ENCODE assay signal across 9 mouse cellular contexts in genomic region chr5:147186001-147186431, GRCm38 (mm10). TPM values are rescaled to one million over a fixed set of nuclear protein-coding genes. Genes with fewer than 3 reads are reported as not detected.
DNase-seq lines count a peak whose midpoint lies in the region; ATAC-seq lines count a peak whose summit lies in the region.
"Had no signal": no experiment of that assay in that cellular context is flagged by ENCODE, and none has a peak within 500 bp of the region (broad histone marks: within the 10 kb centered on the region; RNA-seq: fewer than 3 reads in every experiment).

No protein-coding gene starts in this region.

- H3K4me3 ChIP-seq in heart, embryonic 11.5 days (ENCODE audit: low read depth, low read length), result peak overlapping the region; percentile 30
- H3K4me3 ChIP-seq in midbrain, embryonic 12.5 days, result peak overlapping the region; percentile 51

- peaks cover 16% of the 10 kb centered on the region for H3K4me1 ChIP-seq in heart, embryonic 11.5 days (ENCODE audit: control insufficient read depth, insufficient read depth, low read length)
- peaks cover 35% of the 10 kb centered on the region for H3K4me1 ChIP-seq in midbrain, embryonic 12.5 days

- H3K36me3 ChIP-seq in heart, embryonic 11.5 days (ENCODE audit: control insufficient read depth, insufficient read depth, low read length), result no peaks in the 10 kb centered on the region
- no peaks in the 10 kb centered on the region for H3K36me3 ChIP-seq in midbrain, embryonic 12.5 days

- no peak for ATAC-seq in heart, embryonic 11.5 days (replicated peaks; ENCODE audit: insufficient number of reproducible peaks, low FRiP score, low TSS enrichment)
- ATAC-seq in midbrain, embryonic 12.5 days (ENCODE audit: low FRiP score, low read depth), result peak; percentile 33; the same call in 1 of the 2 replicates
- ATAC-seq in monocyte, adult 5-6 weeks (replicated peaks; ENCODE audit: insufficient number of reproducible peaks, low FRiP score, low TSS enrichment, poor library complexity, severe bottlenecking), result no peak

- peak; percentile 24 to 35 for DNase-seq in right cerebral cortex, postnatal 10 days (ENCODE audit: low spot score in 2 of 2)
- no peak for DNase-seq in right cerebral cortex, postnatal 36 days (ENCODE audit: low spot score in 2 of 2)
- peak; percentile 44 for DNase-seq in cerebellum, adult 8-10 months
- DNase-seq in kidney, postnatal 14 days, result peak; percentile 6
- DNase-seq in ovary, postnatal 14 days (ENCODE audit: low spot score), result no peak

- no peak overlapping the region for H3K9ac ChIP-seq in heart, embryonic 11.5 days (ENCODE audit: low read depth, low read length)
- H3K9ac ChIP-seq in midbrain, embryonic 12.5 days (replicated peaks), result no peak overlapping the region; the same call in 1 of the 2 replicates

- H3K9me3 ChIP-seq in heart, embryonic 11.5 days (replicated peaks; ENCODE audit: control insufficient read depth, low read length), result peaks cover 9% of the 10 kb centered on the region
- H3K9me3 ChIP-seq in midbrain, embryonic 12.5 days, result peaks cover 9% of the 10 kb centered on the region; the same call in 1 of the 2 replicates

- no peak overlapping the region for H3K27ac ChIP-seq in heart, embryonic 11.5 days (ENCODE audit: low read depth, low read length)
- peak overlapping the region; percentile 70 for H3K27ac ChIP-seq in midbrain, embryonic 12.5 days (replicated peaks)
- H3K27ac ChIP-seq: macrophage had no signal

- H3K4me2 ChIP-seq in heart, embryonic 11.5 days, result peak overlapping the region; percentile 60
- H3K4me2 ChIP-seq in midbrain, embryonic 12.5 days (replicated peaks), result peak overlapping the region; percentile 77

- 1% methylated on average over 26 of the region's 26 CpGs for whole genome bisulfite sequencing in heart, embryonic 11.5 days (ENCODE audit: insufficient replicate concordance)
- WGBS in midbrain, embryonic 12.5 days, result under 1% methylated on average over 25 of the region's 26 CpGs

- H3K27me3 ChIP-seq in heart, embryonic 11.5 days (ENCODE audit: control insufficient read depth, insufficient read depth, low read length), result peaks cover 69% of the 10 kb centered on the region
- H3K27me3 ChIP-seq in midbrain, embryonic 12.5 days, result peaks cover 92% of the 10 kb centered on the region

RNA-seq across cellular contexts. Expression of gene Gsx1, which starts 2.5 kb away (rescaled TPM):
- polyA plus RNA-seq in heart, embryonic 11.5 days (2014; fragmentation: Nextera tagmentation; extraction: Ambion mirVana), result not detected in 2 replicates
- polyA plus RNA-seq in midbrain, embryonic 12.5 days (2016; fragmentation: Nextera tagmentation; extraction: Ambion mirVana), result 26.9 and 27.6 TPM in 2 replicates
- total RNA-seq in monocyte, adult 5-6 weeks (2017), result not detected in 3 replicates
- polyA plus RNA-seq: macrophage had no signal

Comparison
In these comparisons a context has a peak if more than half of its experiments do, and no peak if none do; other contexts are left out.
1. DNase-seq: peak in right cerebral cortex, postnatal 10 days (2 of 2), cerebellum, adult 8-10 months (single experiment) and kidney, postnatal 14 days (single experiment); none in right cerebral cortex, postnatal 36 days (0 of 2) and ovary, postnatal 14 days (single experiment).
2. RNA of gene Gsx1, which starts 2.5 kb away (polyA plus RNA-seq): 26.9 to 27.6 TPM in midbrain, embryonic 12.5 days; not detected in heart, embryonic 11.5 days; every median in the first group is over 10 times any median in the second.